Mouse (Mus musculus): ENCODE measurements around the gene Bet1l.

Bet1l gene

DNA sequence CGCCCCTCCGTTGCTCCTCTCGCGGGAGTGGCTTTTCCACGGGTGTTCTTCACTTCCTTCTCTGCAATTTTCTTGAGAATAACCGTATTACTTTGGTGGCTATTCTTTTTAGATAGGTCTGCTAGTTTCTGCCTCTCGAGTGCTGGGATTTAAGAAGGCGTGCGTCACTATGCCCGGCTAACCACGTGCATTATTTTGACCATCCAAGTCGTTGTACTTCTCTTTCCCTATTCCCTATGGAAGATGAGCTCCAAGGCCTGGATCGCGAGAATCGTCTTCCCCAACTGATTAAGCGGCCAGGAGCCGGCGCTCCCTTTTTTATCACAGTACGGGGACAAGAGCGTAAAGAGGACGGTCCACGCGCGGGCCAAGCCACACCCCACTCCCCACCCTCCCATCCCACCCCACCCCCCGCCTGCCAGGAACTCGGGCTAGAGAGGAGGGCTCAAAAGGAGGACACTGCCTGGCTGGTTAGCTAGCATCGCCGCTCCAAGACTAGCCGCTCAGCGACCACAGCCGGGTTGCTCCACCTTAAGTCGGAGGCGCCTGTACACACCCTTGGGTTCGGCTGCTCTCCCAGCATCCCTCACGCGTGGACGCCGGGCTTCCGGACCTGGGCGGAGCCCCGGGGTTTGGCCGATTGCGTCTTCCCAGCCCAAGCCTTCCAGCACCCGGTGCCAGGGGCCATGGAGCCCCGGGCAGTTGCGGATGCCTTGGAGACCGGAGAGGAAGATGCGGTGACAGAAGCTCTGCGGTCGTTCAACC lies 410 bp downstream of the Bet1l start, which contains the start of gene Ric8a:
Gene Ric8a, plus strand, starts transcription at position 173 of the 765 bp plus-strand sequence.
- DNase-seq = peak; percentile 84 to 86

DNA sequence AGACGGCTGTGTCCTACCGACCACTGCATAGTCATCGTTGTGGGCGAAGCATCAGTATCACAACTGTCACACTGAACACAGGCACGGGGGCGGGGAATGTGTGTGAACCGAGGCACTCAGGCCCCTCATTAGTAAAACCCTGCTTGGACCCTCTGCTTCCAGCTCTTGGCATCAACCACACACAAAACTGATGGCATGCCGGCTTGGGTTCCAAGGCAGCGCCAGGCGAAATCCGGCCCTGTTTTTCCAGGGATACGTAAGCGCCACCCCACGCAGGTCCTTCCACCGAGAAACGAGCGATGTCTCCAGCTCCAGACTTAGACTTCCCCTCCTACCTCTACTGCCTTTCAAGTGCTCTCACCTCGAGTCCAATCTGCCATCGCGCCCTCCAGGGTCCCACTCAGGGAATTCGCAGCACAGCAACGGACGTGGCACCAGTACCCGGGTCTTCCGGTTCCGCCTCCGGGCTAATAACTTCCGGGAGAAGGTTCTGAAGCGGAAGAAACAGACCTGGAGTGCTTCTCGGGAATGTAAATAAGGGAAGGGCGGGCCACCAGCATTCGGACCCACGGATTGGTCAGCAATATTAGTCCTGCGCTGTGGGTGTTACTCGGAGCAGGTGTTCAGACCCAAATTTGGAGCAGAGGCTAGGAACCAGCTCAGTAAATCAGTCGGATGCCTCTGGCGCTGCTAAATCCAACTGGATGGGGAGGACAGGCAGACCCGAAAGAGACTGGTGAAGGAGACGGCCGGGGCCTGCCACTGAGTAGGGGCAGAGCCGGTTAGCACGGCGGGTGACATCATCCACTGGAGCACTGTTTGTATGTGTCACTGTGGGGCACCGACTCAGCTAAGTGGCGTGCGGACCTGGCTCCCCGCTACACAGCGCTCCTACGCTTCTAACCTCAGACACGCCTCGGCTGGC lies 1.3 kb downstream of the Bet1l start, which contains the start of gene Gm45785:
Gene Gm45785, minus strand, starts transcription at position 472 of the 925 bp plus-strand sequence.
- DNase-seq = peak; percentile 45 to 58

- no peak for DNase-seq
Observed at GRCm38 (mm10) chr7:140855181-140855580, 2.2 kb downstream of the Bet1l start.

GRCm38 (mm10) chr7:140854483-140854882 lies 2.9 kb downstream of the Bet1l start:
- no peak for DNase-seq

- no peak for DNase-seq
Observed at GRCm38 (mm10) chr7:140853386-140853785, 4.0 kb downstream of the Bet1l start.

- DNase-seq = no peak
Observed at GRCm38 (mm10) chr7:140851916-140852315, 5.5 kb downstream of the Bet1l start.

GRCm38 (mm10) chr7:140848591-140848990 lies 8.8 kb downstream of the Bet1l start:
- DNase-seq = no peak

- no peak for DNase-seq
Observed at GRCm38 (mm10) chr7:140847755-140848580, 9.4 kb downstream of the Bet1l start, which contains the start of gene Odf3. Odf3 (plus strand) TSS chr7:140847805.

GRCm38 (mm10) chr7:140846676-140847075 lies 10.7 kb downstream of the Bet1l start:
- DNase-seq = no peak

- DNase-seq = no peak
Observed at GRCm38 (mm10) chr7:140845683-140846082, 11.7 kb downstream of the Bet1l start.

DNA sequence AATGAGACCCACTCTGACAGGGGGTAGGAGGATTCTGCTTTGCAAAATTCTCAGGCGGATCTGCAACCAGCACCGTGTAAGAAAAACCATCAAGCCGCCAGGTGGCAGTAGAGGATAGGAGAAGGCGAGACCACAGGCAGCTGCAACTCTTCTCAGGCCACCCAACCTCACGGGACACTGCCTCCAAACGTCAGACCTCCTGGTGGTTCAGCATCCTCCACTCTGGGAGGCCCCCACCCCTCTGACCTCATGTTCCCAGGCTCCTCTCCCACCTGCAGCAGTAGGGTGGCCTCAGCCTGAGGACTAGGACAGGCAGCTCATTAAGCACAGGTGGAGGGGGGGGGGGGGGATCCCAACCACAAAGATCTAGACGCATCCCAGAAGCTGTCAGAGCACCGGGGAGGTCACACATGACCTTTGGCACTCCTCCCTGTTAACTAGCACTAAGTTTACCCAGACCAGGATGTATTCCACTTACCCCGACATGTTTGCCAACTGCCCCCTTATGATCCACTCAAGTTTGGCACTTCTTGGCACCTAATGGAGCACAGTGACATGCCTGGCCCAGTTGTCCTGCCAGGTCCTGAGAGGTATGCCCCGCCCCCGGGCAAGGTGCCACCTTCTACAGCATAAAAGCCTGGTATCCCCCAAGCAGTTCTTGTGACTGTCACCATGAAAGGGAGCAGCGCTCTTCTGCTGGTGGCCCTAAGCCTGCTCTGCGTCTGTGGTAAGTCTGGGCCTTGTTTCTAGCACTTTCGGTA lies 12.3 kb downstream of the Bet1l start, which contains the start of gene Scgb1c1:
Gene Scgb1c1, plus strand, starts transcription at position 643 of the 761 bp plus-strand sequence.
- DNase-seq = peak; percentile 82 to 90

GRCm38 (mm10) chr7:140843806-140844205 lies 13.6 kb downstream of the Bet1l start:
- DNase-seq = no peak

GRCm38 (mm10) chr7:140840750-140841735 lies 16.3 kb downstream of the Bet1l start:
- DNase-seq = no peak

DNA sequence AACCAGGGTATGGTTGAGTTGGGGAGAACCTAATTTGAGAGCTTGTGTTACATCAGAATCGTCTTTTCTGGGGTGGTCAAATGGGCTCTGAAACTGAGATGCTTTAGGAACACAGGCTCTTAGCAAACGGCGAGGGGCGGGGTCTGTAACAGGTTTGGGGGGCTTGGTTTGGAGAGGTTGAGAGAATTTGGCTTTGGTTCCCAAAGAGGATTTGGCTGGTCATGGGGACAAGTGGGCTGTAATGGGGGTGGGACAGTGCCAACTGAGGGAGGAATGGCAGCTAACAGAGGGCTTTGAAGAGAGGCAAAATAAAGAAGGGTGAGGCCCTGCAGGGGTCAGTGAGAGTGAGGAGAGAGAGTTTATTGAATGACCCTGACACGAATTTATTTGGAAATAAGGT lies 17.8 kb downstream of the Bet1l start:
- DNase-seq = no peak

GRCm38 (mm10) chr7:140836243-140837115 lies 20.9 kb downstream of the Bet1l start:
- DNase-seq = no peak

DNA sequence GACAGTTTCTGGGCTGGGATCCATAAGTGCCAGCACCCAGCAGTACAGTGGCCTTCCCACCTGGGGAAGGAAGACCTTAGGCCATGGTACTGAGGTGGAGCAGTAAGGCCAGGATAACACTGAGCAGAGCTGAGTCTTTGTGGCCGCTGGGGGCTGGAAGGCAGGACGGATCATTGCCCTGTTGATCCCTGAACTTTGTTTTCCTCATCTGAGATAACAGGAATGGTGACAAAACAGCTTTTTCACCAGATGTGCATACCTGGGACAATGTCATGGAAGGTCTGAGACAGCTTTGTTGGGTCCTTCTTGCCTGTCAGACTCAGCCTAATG lies 21.7 kb downstream of the Bet1l start:
- no peak for DNase-seq

DNA sequence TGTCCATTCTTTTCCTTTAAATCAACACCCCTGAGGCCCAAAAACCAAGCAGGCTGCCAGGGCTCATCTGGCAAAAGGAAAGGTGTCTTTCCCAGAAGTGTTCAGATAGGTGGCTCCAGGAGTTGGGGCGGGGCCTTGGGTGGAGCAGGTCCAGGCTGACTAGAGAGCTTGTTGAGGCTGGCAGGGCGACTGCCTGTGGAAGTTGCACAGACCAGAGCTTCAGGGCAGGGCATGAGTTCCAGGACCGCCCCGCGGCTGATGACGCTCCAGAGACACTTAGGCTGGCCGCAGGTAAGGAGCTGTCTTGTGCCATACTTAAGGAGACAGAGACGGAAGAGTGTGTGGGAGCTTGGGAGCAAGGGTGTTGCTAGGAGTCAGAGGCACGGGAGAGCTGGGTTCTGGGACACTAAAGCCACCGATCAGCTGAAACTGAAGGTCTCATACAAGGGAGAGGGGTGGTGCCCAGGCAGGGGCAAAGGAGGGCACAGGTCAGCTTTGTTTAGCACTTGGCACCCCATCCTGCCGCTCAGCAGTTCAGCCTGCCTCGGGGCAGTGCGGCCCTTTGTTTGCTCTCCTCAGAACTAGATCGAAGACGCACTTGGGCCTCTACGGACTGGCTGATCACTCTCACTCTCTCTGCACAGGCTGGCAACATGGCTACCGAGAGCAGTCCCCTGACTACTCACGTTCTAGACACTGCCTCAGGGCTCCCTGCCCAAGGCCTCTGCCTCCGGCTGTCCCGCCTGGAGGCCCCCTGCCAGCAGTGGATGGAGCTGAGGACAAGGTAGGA lies 22.2 kb downstream of the Bet1l start, which contains the start of gene Urah:
Gene Urah, plus strand, starts transcription at position 51 of the 790 bp plus-strand sequence.
- no peak for DNase-seq

DNA sequence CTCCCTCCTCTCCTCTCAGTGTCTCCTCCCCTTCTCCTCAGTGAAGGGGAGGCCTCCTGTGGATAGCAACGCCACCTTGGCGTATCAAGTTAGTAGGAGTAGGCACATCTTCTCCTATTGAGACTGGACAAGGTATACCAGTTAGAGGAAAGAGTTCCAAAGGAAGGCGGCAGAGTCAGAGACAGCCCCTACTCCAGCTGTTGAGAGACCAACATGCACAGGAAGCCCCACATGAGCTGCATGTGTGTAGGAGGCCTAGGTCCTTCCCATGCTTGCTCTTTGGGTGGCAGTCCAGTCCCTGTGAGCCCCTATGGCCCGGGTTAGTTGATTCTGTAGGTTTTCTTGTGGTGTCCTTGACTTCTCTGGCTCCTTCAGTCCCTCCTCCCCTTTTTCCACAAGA lies 24.0 kb downstream of the Bet1l start:
- no peak for DNase-seq

GRCm38 (mm10) chr7:140831447-140831846 lies 25.9 kb downstream of the Bet1l start:
- DNase-seq = no peak

Measured in thymus, postnatal 36 days (tissue).